Mouse (Mus musculus) myocyte (in vitro differentiated cells): ENCODE results near the gene H2-Oa. TPM values are rescaled to one million over a fixed set of nuclear protein-coding genes. Genes with fewer than 3 reads are reported as not detected.

Experiments
- H3K27me3 ChIP-seq: one replicate; pipeline ENCODE4 v1.6.1; 2011; ENCODE audit not compliant: control insufficient read depth, insufficient read depth, insufficient read length
- H3K36me3 ChIP-seq: one replicate; pipeline ENCODE4 v1.6.1; 2011; ENCODE audit not compliant: control insufficient read depth, insufficient read depth
- H3K4me2 ChIP-seq: one replicate; pipeline ENCODE4 v1.6.1; 2011; ENCODE audit warnings: low read depth, control low read depth
- H3K4me3 ChIP-seq: one replicate; pipeline ENCODE4 v1.5.1; 2011; ENCODE audit warnings: mild to moderate bottlenecking, control low read depth, moderate library complexity
- H3K79me2 ChIP-seq: one replicate; pipeline ENCODE4 v1.6.1; 2011; ENCODE audit not compliant: control insufficient read depth, insufficient read depth
- H3ac ChIP-seq: one replicate; pipeline ENCODE4 v1.6.1; 2011; ENCODE audit not compliant: control insufficient read depth, insufficient read length
- CEBPB ChIP-seq: IDR thresholded peaks from 2 replicates; pipeline ENCODE4 v1.6.1; 2011; ENCODE audit warnings: mild to moderate bottlenecking, moderate library complexity; ENCODE audit not compliant: poor library complexity, insufficient read depth, severe bottlenecking
- E2F4 ChIP-seq: IDR thresholded peaks from one replicate; pipeline ENCODE4 v1.6.1; 2011; ENCODE audit warnings: mild to moderate bottlenecking, control low read depth, moderate library complexity; ENCODE audit not compliant: insufficient read depth
- MAX ChIP-seq: IDR thresholded peaks from one replicate; pipeline ENCODE4 v1.6.1; 2011; ENCODE audit warnings: low read depth, mild to moderate bottlenecking, control low read depth
- MYOD1 ChIP-seq, 3 experiments: IDR thresholded peaks; one replicate each; pipeline ENCODE4 v1.6.1; 2011; ENCODE audit warnings: control low read depth in 2 of 3, low read depth in 2 of 3, mild to moderate bottlenecking in 2 of 3, moderate library complexity in 1 of 3; ENCODE audit not compliant: insufficient read length in 2 of 3, control insufficient read depth in 1 of 3
- MYOG ChIP-seq, 3 experiments: IDR thresholded peaks; one replicate each; pipeline ENCODE4 v1.6.1; 2011; ENCODE audit warnings: control low read depth in 2 of 3, low read depth in 2 of 3, mild to moderate bottlenecking in 2 of 3; ENCODE audit not compliant: insufficient read length in 2 of 3, control insufficient read depth in 1 of 3, insufficient read depth in 1 of 3
- POLR2A ChIP-seq: IDR thresholded peaks from one replicate; pipeline ENCODE4 v1.6.1; 2011; ENCODE audit warnings: low read depth, mild to moderate bottlenecking, control low read depth, moderate library complexity; ENCODE audit not compliant: insufficient read length
- POLR2AphosphoS2 ChIP-seq: IDR thresholded peaks from one replicate; pipeline ENCODE4 v1.6.1; 2011; ENCODE audit warnings: low read depth, control low read depth; ENCODE audit not compliant: insufficient read length
- REST ChIP-seq: IDR thresholded peaks from one replicate; pipeline ENCODE4 v1.6.1; 2011; ENCODE audit warnings: mild to moderate bottlenecking, control low read depth, moderate library complexity; ENCODE audit not compliant: insufficient read depth, insufficient read length
- SRF ChIP-seq: IDR thresholded peaks from one replicate; pipeline ENCODE4 v1.6.1; 2011; ENCODE audit warnings: low read depth; ENCODE audit not compliant: control insufficient read depth, insufficient read length
- TCF12 ChIP-seq: IDR thresholded peaks from one replicate; pipeline ENCODE4 v1.6.1; 2011; ENCODE audit warnings: mild to moderate bottlenecking, control low read depth; ENCODE audit not compliant: poor library complexity, insufficient read depth, severe bottlenecking
- TCF3 ChIP-seq: IDR thresholded peaks from one replicate; pipeline ENCODE4 v1.6.1; 2011; ENCODE audit warnings: low read depth, control low read depth; ENCODE audit not compliant: insufficient read length
- USF1 ChIP-seq: IDR thresholded peaks from one replicate; pipeline ENCODE4 v1.6.1; 2011; ENCODE audit warnings: low read depth, mild to moderate bottlenecking, control low read depth, moderate library complexity
- polyA plus RNA-seq: library from polyadenylated mRNA; unstranded; fragments of >200 nt; fragmentation: generic; extraction: Trizol; gene quantifications from one replicate; pipeline ENCODE4 v1.2.1, GENCODE M21; 2012; ENCODE audit warnings: missing spikeins

The H2-Oa gene
- polyA plus RNA-seq, 1 experiment = 0.07 TPM

GRCm38 (mm10) chr17:34118113-34118872 lies 26.2 kb downstream of the H2-Oa start:
- Histone ChIP-seq H3K79me2 (peaks cover 58% of the 10 kb centered on the region), H3K36me3 (peaks cover 47% of the 10 kb centered on the region), H3K4me2 (peak overlapping the region; percentile 96), H3K4me3 (peak overlapping the region; percentile 99), H3ac (peak overlapping the region; percentile 37), H3K27me3 (no peaks in the 10 kb centered on the region)
- TF ChIP-seq SRF = no peak
- no peak for TF ChIP-seq REST
- no peak for TF ChIP-seq TCF3
- TF ChIP-seq TCF12 = no peak
- TF ChIP-seq MYOD1 (IDR thresholded peaks at IDR 0.05; ENCODE audit: control insufficient read depth in 1 of 3, insufficient read length in 2 of 3, low read depth in 2 of 3) = peak in 1 of 3 experiments; percentile 20
- no peak for TF ChIP-seq CEBPB
- TF ChIP-seq E2F4 = no peak
- TF ChIP-seq POLR2A = peak; percentile 43
- peak in 2 of 3 experiments; percentile 11 to 41 for TF ChIP-seq MYOG (IDR thresholded peaks at IDR 0.05; ENCODE audit: control insufficient read depth in 1 of 3, insufficient read depth in 1 of 3, insufficient read length in 2 of 3, low read depth in 2 of 3)
- TF ChIP-seq MAX = no peak
- TF ChIP-seq POLR2AphosphoS2 = peak; percentile 62
- no peak for TF ChIP-seq USF1

DNA sequence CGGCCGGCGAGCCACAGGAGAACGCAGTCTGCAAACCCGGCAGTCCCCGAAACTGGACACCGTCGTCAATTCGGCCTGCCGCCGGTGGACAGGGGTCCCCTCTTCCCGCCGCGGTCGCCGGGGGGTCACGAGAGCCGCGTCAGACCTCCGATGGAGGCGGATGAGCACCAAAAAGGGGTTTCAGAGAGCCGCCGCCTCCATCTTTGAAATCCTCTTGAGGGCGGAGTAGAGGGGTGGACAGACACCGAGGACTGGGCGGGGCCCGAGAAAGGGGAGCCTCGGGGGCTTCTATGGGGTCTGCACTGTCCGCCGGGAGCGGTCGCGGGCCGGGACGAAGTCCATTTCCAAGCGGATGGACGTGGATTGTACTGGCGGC lies 26.7 kb downstream of the H2-Oa start:
- peaks cover 64% of the 10 kb centered on the region for H3K79me2 ChIP-seq
- H3ac ChIP-seq = peak overlapping the region; percentile 37
- H3K4me3 ChIP-seq = peak overlapping the region; percentile 99
- H3K36me3 ChIP-seq = peaks cover 41% of the 10 kb centered on the region
- no peak overlapping the region for H3K4me2 ChIP-seq
- no peak for TF ChIP-seq USF1
- no peak for TF ChIP-seq E2F4
- TF ChIP-seq CEBPB = no peak
- TF ChIP-seq SRF = no peak
- TF ChIP-seq REST = no peak
- TF ChIP-seq TCF12 = no peak
- no peak for TF ChIP-seq MAX
- TF ChIP-seq MYOG (IDR thresholded peaks at IDR 0.05; ENCODE audit: control insufficient read depth in 1 of 3, insufficient read depth in 1 of 3, insufficient read length in 2 of 3, low read depth in 2 of 3) = no peak
- no peak for TF ChIP-seq POLR2AphosphoS2
- no peaks in the 10 kb centered on the region for H3K27me3 ChIP-seq

DNA sequence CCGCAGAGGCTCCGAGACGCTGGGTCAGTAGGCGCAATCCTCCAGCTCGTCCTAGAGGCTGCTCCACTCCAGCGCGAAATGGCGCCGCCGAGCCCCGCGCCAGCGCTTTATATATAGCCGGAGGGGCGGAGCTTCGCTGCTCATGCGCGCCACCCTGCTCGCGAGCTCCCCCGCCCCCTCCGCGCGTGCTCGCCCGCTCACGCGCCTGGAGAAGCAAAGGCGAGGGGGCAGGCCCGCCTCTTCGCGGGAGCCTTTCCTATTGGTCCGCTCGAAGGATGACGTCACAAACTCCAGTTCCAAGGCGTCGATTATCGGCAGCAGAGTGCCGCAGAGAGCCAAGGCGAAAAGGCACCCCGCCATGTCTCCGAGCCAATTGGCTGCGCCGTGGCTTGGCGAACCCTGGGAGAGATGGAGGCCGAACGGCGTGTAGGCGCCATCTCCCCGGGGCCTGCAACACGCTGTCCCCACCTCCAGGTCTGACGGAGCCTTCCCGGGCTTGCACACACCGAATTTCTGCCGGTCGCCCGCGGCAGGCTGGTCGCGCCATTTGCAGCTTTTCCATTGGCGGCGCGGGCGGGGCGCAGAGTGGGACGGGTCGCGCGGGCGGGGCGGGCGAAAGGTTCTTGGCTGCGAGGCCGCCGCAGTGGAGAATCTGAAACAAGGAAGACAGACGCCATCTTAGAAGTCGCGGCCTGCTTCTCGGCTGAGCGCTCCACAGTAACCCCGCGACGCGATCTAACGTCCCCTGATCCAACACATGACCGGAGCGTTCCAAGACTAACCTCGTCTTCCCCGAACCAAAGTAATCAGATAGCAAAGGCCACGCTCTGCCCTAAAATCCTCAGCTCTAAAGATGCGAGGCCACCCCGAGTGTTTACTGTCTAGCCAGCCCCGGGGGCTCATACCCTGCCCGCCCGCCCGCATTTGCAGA lies 27.4 kb downstream of the H2-Oa start, which contains the start of gene H2-DMa:
H2-DMa (plus strand) TSS at position 293 of the 931 bp plus-strand sequence.
- TF ChIP-seq POLR2AphosphoS2 (peak; percentile 95), USF1 (no peak), TCF3 (no peak), MYOG (IDR thresholded peaks at IDR 0.05; ENCODE audit: control insufficient read depth in 1 of 3, insufficient read depth in 1 of 3, insufficient read length in 2 of 3, low read depth in 2 of 3) (peak in 1 of 3 experiments; percentile 28), MAX (no peak), SRF (peak; percentile 9), POLR2A (peak; percentile 78), MYOD1 (IDR thresholded peaks at IDR 0.05; ENCODE audit: control insufficient read depth in 1 of 3, insufficient read length in 2 of 3, low read depth in 2 of 3) (peak in 1 of 3 experiments; percentile 1), REST (peak; percentile 31), TCF12 (no peak), CEBPB (no peak), E2F4 (peak; percentile 17)
- H3K36me3 ChIP-seq = peaks cover 35% of the 10 kb centered on the region

GRCm38 (mm10) chr17:34120180-34120723 lies 28.1 kb downstream of the H2-Oa start:
- peak overlapping the region; percentile 80 for H3K4me2 ChIP-seq
- TF ChIP-seq POLR2A (peak; percentile 82), POLR2AphosphoS2 (peak; percentile 90), USF1 (no peak)
- peak overlapping the region; percentile 99 for H3K4me3 ChIP-seq
- H3ac ChIP-seq = peak overlapping the region; percentile 37
- no peaks in the 10 kb centered on the region for H3K27me3 ChIP-seq
- H3K79me2 ChIP-seq = peaks cover 65% of the 10 kb centered on the region
- peaks cover 27% of the 10 kb centered on the region for H3K36me3 ChIP-seq

More for the DNA sequence above, 27.4 kb downstream of the H2-Oa start, which contains the start of gene H2-DMa:
- Histone ChIP-seq H3K4me2 (peak within 1 kb of the TSS; percentile 80), H3K27me3 (no peaks in the 10 kb centered on the region), H3ac (peak within 1 kb of the TSS; percentile 37), H3K4me3 (peak within 1 kb of the TSS; percentile 99), H3K79me2 (peaks cover 65% of the 10 kb centered on the region)
